Mouse (Mus musculus) c-Kit-positive CD71-positive TER-119-negative erythroid progenitor cells, embryonic 14.5 days (primary cell): ENCODE measurements at regions not wholly inside any gene's neighbourhood (a gene's known extent, or its start where the extent isn't known, plus 50 kb on each side); places are given as distances from the start of the nearest gene placed in this dataset.

Source experiments
- DNase-seq: peaks from one replicate; pipeline ENCODE4 v3.0.0-alpha.2; 2013; ENCODE audit warnings: low read depth

- DNase-seq, result no peak
Observed at GRCm38 (mm10) chr4:53319051-53319450, 121.2 kb upstream of the Slc44a1 start.

- DNase-seq, result no peak
Observed at GRCm38 (mm10) chr4:53318181-53318580, 122.0 kb upstream of the Slc44a1 start.

- DNase-seq, result no peak
Observed at GRCm38 (mm10) chr4:53317453-53317824, 122.8 kb upstream of the Slc44a1 start.

- no peak for DNase-seq
Observed at GRCm38 (mm10) chr4:53316796-53317452, 123.3 kb upstream of the Slc44a1 start.

- DNase-seq, result no peak
Observed at GRCm38 (mm10) chr4:53315876-53316762, 124.1 kb upstream of the Slc44a1 start.

GRCm38 (mm10) chr4:53315121-53315875 is 124.9 kb upstream of the Slc44a1 start:
- no peak for DNase-seq

GRCm38 (mm10) chr4:53314076-53314475 is 126.1 kb upstream of the Slc44a1 start:
- DNase-seq, result no peak

GRCm38 (mm10) chr4:53307121-53307520 is 133.1 kb upstream of the Slc44a1 start:
- no peak for DNase-seq

GRCm38 (mm10) chr4:53304782-53305385 is 135.3 kb upstream of the Slc44a1 start:
- no peak for DNase-seq

- DNase-seq, result no peak
Observed at GRCm38 (mm10) chr4:53304290-53304654, 135.9 kb upstream of the Slc44a1 start.

GRCm38 (mm10) chr4:53303621-53304289 is 136.5 kb upstream of the Slc44a1 start:
- DNase-seq, result no peak

- no peak for DNase-seq
Observed at GRCm38 (mm10) chr4:53297975-53298374, 138.3 kb upstream of the Abca1 start.

- DNase-seq, result no peak
Observed at GRCm38 (mm10) chr4:53292606-53293005, 132.9 kb upstream of the Abca1 start.

GRCm38 (mm10) chr4:53277741-53278525 is 118.2 kb upstream of the Abca1 start:
- DNase-seq, result no peak

- no peak for DNase-seq
Observed at GRCm38 (mm10) chr4:53270433-53270832, 110.7 kb upstream of the Abca1 start.

- no peak for DNase-seq
Observed at GRCm38 (mm10) chr4:53269999-53270398, 110.3 kb upstream of the Abca1 start.

GRCm38 (mm10) chr4:53269251-53269842 is 109.7 kb upstream of the Abca1 start:
- no peak for DNase-seq

- no peak for DNase-seq
Observed at GRCm38 (mm10) chr4:53264901-53265300, 105.2 kb upstream of the Abca1 start.

GRCm38 (mm10) chr4:53264501-53264900 is 104.8 kb upstream of the Abca1 start:
- no peak for DNase-seq

GRCm38 (mm10) chr4:53263776-53264175 is 104.1 kb upstream of the Abca1 start:
- DNase-seq, result no peak

- DNase-seq, result no peak
Observed at GRCm38 (mm10) chr4:53262466-53262865, 102.8 kb upstream of the Abca1 start.
